Mouse (Mus musculus) embryonic facial prominence, embryonic 11.5 days (tissue): ENCODE measurements at regions not wholly inside any gene's neighbourhood (a gene's known extent, or its start where the extent isn't known, plus 50 kb on each side); places are given as distances from the start of the nearest gene placed in this dataset.

ENCODE experiments used
- ATAC-seq: fragments of 200-750 bp; cut with Nextera tagmentation; replicated peaks from 2 replicates; pipeline ENCODE4 v1.8.0; 2017; ENCODE audit warnings: low read depth; ENCODE audit not compliant: insufficient number of reproducible peaks, low FRiP score, low TSS enrichment
- DNase-seq: peaks from one replicate; pipeline ENCODE4 v3.0.0-alpha.2; 2015; ENCODE audit warnings: low spot score
- H3K27ac ChIP-seq: fragments of 300-500 bp; sonication (generic); replicated peaks from 2 replicates; pipeline ENCODE4 v1.5.1; 2014; ENCODE audit warnings: mild to moderate bottlenecking, low read depth, low read length, control low read depth
- H3K27me3 ChIP-seq: fragments of 300-500 bp; sonication (generic); 2 replicates; pipeline ENCODE4 v1.6.1; 2014; ENCODE audit warnings: mild to moderate bottlenecking, low read length, moderate library complexity, mixed read lengths; ENCODE audit not compliant: control insufficient read depth, insufficient read depth
- H3K36me3 ChIP-seq: fragments of 300-500 bp; sonication (generic); replicated peaks from 2 replicates; pipeline ENCODE4 v1.6.1; 2014; ENCODE audit warnings: low read depth, mild to moderate bottlenecking, low read length, moderate library complexity, mixed read lengths; ENCODE audit not compliant: control insufficient read depth, insufficient read depth
- H3K4me1 ChIP-seq: fragments of 300-500 bp; sonication (generic); 2 replicates; pipeline ENCODE4 v1.6.1; 2014; ENCODE audit warnings: low read length, mixed read lengths; ENCODE audit not compliant: control insufficient read depth, insufficient read depth
- H3K4me2 ChIP-seq: fragments of 300-500 bp; sonication (generic); 2 replicates; pipeline ENCODE4 v1.6.1; 2014; ENCODE audit warnings: low read depth, mild to moderate bottlenecking, control low read depth, low read length, moderate library complexity
- H3K4me3 ChIP-seq: fragments of 300-500 bp; sonication (generic); 2 replicates; pipeline ENCODE4 v1.5.1; 2014; ENCODE audit warnings: low read depth, low read length, control low read depth
- H3K9ac ChIP-seq: fragments of 300-500 bp; sonication (generic); replicated peaks from 2 replicates; pipeline ENCODE4 v1.6.1; 2014; ENCODE audit warnings: mild to moderate bottlenecking, control low read depth, low read length
- H3K9me3 ChIP-seq: fragments of 300-500 bp; sonication (generic); replicated peaks from 2 replicates; pipeline ENCODE4 v1.6.1; 2016; ENCODE audit warnings: mild to moderate bottlenecking, low read length, inconsistent platforms, mixed read lengths; ENCODE audit not compliant: control insufficient read depth
- WGBS: fragments of 180-500 bp; shearing (Covaris S2); extraction: QIAGEN DNeasy Blood & Tissue Kit; methylation state at CpG from one replicate; pipeline ENCODE4 v1.1.7; 2014; 5-methylcytosine and 5-hydroxymethylcytosine counted together

- Histone ChIP-seq H3K9ac (no peak overlapping the region), H3K4me2 (no peak overlapping the region), H3K27me3 (no peaks in the 10 kb centered on the region), H3K27ac (no peak overlapping the region), H3K4me3 (no peak overlapping the region), H3K9me3 (no peaks in the 10 kb centered on the region), H3K36me3 (no peaks in the 10 kb centered on the region), H3K4me1 (no peaks in the 10 kb centered on the region)
- DNase-seq (no peak), ATAC-seq (no peak)
- 92% methylated on average over 4 of the region's 4 CpGs for WGBS
Observed at GRCm38 (mm10) chr12:99059491-99059890, 139.1 kb downstream of the Ttc8 start.

DNA sequence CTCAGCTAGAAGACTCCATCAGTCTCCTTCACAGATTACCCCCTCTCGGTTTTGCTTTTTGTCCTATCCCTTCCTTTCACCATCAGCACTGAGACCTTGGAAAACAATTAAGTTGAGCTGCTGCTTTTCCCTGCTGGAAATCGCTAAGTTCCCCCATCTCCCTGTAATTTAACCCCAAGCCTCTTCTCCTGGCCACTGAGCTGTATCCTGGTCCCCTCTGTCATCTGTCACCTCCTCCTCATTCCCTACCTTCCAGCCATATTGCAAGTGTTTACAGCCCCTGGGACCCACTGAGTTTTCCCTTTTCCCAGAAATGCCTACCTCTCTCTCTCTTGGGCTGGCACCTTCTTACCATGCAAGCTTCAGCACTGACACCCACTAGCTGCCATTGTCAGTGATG lies 140.3 kb downstream of the Ttc8 start:
- no peak for ATAC-seq
- DNase-seq: no peak
- H3K36me3 ChIP-seq: no peaks in the 10 kb centered on the region
- H3K4me2 ChIP-seq: no peak overlapping the region
- no peaks in the 10 kb centered on the region for H3K4me1 ChIP-seq
- H3K27ac ChIP-seq: no peak overlapping the region
- no peak overlapping the region for H3K4me3 ChIP-seq
- no peak overlapping the region for H3K9ac ChIP-seq
- H3K9me3 ChIP-seq: no peaks in the 10 kb centered on the region
- H3K27me3 ChIP-seq: no peaks in the 10 kb centered on the region
- WGBS: 58% methylated on average over 2 of the region's 2 CpGs

DNA sequence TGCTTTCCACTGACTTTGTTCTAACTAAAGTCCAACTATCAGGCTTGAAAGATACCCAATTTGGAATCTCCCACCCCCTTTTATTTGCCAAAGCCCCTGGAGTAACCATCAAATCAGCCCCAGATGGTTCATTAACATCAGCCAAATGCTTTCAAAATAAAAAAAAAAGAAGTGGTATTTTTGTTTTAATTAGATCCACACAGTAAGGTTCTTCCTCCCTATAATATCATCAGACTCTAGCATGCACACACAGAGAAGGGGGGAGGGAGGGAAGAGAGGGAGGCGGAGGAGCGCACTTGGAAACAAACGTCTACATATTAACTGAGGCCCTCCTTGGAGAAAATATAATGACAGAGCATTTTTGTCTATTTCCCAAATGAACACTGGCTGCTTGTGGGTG lies 143.1 kb downstream of the Ttc8 start:
- no peak for ATAC-seq
- no peak for DNase-seq
- no peak overlapping the region for H3K9ac ChIP-seq
- WGBS: 60% methylated on average over 3 of the region's 3 CpGs
- no peak overlapping the region for H3K4me3 ChIP-seq
- no peaks in the 10 kb centered on the region for H3K4me1 ChIP-seq
- H3K27ac ChIP-seq: no peak overlapping the region
- no peaks in the 10 kb centered on the region for H3K27me3 ChIP-seq
- H3K9me3 ChIP-seq: no peaks in the 10 kb centered on the region
- H3K36me3 ChIP-seq: no peaks in the 10 kb centered on the region
- H3K4me2 ChIP-seq: no peak overlapping the region

- Histone ChIP-seq H3K9ac (no peak overlapping the region), H3K27ac (no peak overlapping the region), H3K36me3 (no peaks in the 10 kb centered on the region), H3K27me3 (no peaks in the 10 kb centered on the region), H3K4me1 (no peaks in the 10 kb centered on the region), H3K4me2 (no peak overlapping the region), H3K9me3 (no peaks in the 10 kb centered on the region), H3K4me3 (no peak overlapping the region)
- WGBS: 75% methylated on average over 8 of the region's 8 CpGs
- DNase-seq (peak; percentile 5), ATAC-seq (no peak)
Observed at GRCm38 (mm10) chr12:99063885-99064284, 143.5 kb downstream of the Ttc8 start.

DNA sequence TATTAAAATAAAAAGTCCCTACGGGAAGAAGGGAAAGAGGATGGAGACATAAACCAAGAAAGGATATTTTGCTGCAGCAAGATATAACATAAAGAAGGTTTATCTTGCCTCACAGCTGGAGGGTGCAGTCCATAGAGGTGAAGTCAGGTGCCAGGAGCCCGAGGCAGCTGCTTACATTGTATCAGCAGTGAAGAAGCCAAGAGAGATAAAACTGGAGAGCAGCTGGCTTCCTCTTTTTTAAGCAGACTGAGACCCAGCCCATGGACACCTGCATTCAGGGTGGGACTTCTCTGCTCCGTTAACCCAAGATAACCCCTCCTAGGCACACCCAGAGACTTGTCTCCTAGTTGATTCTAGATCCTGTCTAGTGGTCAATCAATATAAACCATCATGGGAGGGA lies 147.6 kb downstream of the Ttc8 start:
- DNase-seq (no peak), ATAC-seq (no peak)
- WGBS: 82% methylated on average over 3 of the region's 3 CpGs
- no peak overlapping the region for H3K4me2 ChIP-seq
- H3K27me3 ChIP-seq: no peaks in the 10 kb centered on the region
- H3K4me1 ChIP-seq: no peaks in the 10 kb centered on the region
- H3K9ac ChIP-seq: no peak overlapping the region
- H3K9me3 ChIP-seq: no peaks in the 10 kb centered on the region
- H3K36me3 ChIP-seq: no peaks in the 10 kb centered on the region
- no peak overlapping the region for H3K27ac ChIP-seq
- no peak overlapping the region for H3K4me3 ChIP-seq

GRCm38 (mm10) chr12:99073766-99074165 lies 153.4 kb downstream of the Ttc8 start:
- Histone ChIP-seq H3K4me2 (no peak overlapping the region), H3K4me1 (no peaks in the 10 kb centered on the region), H3K27ac (no peak overlapping the region), H3K9me3 (no peaks in the 10 kb centered on the region), H3K4me3 (no peak overlapping the region), H3K27me3 (no peaks in the 10 kb centered on the region), H3K36me3 (no peaks in the 10 kb centered on the region), H3K9ac (no peak overlapping the region)
- 88% methylated on average over 5 of the region's 5 CpGs for WGBS
- ATAC-seq (no peak), DNase-seq (no peak)

- WGBS: 65% methylated on average over 3 of the region's 3 CpGs
- Histone ChIP-seq H3K4me3 (no peak overlapping the region), H3K4me2 (no peak overlapping the region), H3K9ac (no peak overlapping the region), H3K9me3 (no peaks in the 10 kb centered on the region), H3K4me1 (no peaks in the 10 kb centered on the region), H3K27ac (no peak overlapping the region), H3K36me3 (no peaks in the 10 kb centered on the region), H3K27me3 (no peaks in the 10 kb centered on the region)
- ATAC-seq: no peak
- DNase-seq: no peak
Observed at GRCm38 (mm10) chr12:99077366-99077765, 157.0 kb downstream of the Ttc8 start.

DNA sequence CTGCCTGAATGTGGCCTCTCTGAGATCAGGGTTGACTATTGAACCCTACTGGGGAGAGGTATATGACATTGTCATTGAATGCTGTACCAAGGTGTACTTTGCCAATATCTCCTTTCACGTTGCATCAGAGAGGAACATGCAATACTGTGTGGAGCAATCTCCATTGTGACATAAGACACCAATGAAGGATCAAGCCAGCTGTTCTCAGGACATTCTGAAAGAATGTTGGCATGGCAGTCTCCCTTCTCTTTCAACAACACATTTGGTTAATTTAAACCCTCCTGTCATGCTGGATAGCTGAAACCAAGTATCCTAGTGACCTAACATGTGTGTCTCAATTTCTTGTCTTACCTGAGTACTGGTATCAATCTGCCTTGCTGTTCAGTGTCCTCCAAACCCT lies 159.5 kb downstream of the Ttc8 start:
- no peak for DNase-seq
- no peak overlapping the region for H3K4me2 ChIP-seq
- H3K27ac ChIP-seq: no peak overlapping the region
- no peak for ATAC-seq
- H3K36me3 ChIP-seq: no peaks in the 10 kb centered on the region
- H3K9me3 ChIP-seq: no peaks in the 10 kb centered on the region
- H3K9ac ChIP-seq: no peak overlapping the region
- 81% methylated on average over 1 of the region's 1 CpGs for WGBS
- H3K4me1 ChIP-seq: no peaks in the 10 kb centered on the region
- no peak overlapping the region for H3K4me3 ChIP-seq
- H3K27me3 ChIP-seq: no peaks in the 10 kb centered on the region

DNA sequence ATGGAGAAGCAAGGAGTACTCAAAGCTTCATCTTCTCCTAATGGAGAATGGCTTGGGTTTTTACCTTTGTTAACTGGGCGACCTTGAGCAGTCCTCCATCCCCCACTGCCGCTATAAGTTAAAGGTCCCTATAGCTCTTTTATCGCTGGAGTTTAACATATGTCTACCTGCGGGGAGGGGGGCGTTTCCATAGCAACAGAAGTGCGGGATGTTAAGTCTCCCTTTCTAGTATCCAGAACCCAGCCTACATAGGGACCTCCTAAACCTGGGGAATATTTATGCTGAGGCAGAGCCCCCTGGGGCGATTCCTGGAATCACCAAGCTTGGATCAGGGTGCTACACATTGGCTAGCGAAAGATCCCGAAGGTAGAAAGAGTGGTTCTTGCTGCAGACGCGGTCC lies 163.2 kb downstream of the Ttc8 start:
- Histone ChIP-seq H3K4me2 (no peak overlapping the region), H3K36me3 (no peaks in the 10 kb centered on the region), H3K27ac (no peak overlapping the region), H3K4me1 (no peaks in the 10 kb centered on the region), H3K9ac (no peak overlapping the region), H3K27me3 (no peaks in the 10 kb centered on the region), H3K4me3 (no peak overlapping the region), H3K9me3 (no peaks in the 10 kb centered on the region)
- no peak for DNase-seq
- 46% methylated on average over 11 of the region's 11 CpGs for WGBS
- ATAC-seq: no peak
